Mouse (Mus musculus) C2C12 (cell line): ENCODE results near the gene Nipal4.

Experiments used
- CTCF ChIP-seq: IDR thresholded peaks from one replicate; pipeline ENCODE4 v1.5.1; 2011; ENCODE audit not compliant: control insufficient read depth, insufficient read depth, insufficient read length
- FOSL1 ChIP-seq: IDR thresholded peaks from one replicate; pipeline ENCODE4 v1.8.0; 2011; ENCODE audit warnings: mild to moderate bottlenecking, low read length; ENCODE audit not compliant: poor library complexity, insufficient read depth, severe bottlenecking
- MYOD1 ChIP-seq: IDR thresholded peaks from one replicate; pipeline ENCODE4 v1.6.1; 2011; ENCODE audit warnings: low read depth; ENCODE audit not compliant: control insufficient read depth, insufficient read length
- USF1 ChIP-seq: IDR thresholded peaks from one replicate; pipeline ENCODE4 v1.6.1; 2011; ENCODE audit warnings: low read depth, mild to moderate bottlenecking, control low read depth, moderate library complexity

DNA sequence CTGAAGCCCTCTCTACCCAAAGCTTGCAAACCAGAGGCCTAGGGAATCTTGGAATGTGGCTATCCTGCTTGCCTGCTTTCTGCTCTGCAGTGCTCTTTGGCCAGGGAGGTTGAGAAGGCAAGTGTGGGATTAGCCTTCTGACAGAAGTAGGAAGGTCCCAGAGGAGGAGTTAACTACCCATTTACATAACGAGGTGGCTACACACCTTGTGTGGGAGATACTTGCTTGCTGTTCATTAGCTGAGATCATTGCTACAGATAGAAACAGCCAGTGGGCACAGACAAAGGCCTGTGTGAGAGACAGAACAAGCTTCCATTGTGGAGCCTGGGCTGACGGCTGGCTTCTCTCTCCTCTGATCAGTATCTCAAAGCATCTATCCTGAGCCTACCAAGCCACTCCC lies 43.6 kb upstream of the Nipal4 start:
- TF ChIP-seq CTCF: no peak
- no peak for TF ChIP-seq MYOD1
- TF ChIP-seq USF1: no peak
- TF ChIP-seq FOSL1: no peak
